Mouse (Mus musculus): ENCODE results near the gene Wipf3.

DNA sequence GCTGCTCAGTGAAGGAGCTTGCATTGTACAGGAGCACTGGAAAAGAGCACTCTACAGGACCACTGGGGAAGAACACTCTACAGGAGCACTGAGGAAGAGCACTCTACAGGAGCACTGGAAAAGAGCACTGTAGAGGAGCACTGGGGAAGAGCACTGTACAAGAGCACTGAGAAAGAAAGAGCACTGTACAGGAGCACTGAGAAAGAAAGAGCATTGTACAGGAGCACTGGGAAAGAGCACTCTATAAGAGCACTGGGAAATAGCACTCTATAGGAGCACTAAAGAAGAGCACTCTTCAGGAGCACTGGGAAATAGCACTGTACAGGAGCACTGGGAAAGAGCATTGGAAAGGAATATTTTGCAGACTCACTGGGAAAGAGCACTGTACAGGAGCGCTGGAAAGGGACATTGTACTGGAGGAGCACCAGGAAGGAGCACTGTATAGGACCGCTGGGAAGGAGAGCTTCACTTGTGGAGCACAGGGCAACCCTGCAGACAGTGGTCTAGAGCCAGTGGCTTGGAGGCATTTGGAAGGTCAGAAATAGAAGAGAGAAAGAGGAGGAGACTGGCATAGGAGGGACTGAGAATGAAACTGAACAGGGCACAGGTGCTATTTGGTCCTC lies 87.2 kb downstream of the Wipf3 start:
- TF ChIP-seq POLR2A (IDR thresholded peaks at IDR 0.05; ENCODE audit: borderline replicate concordance, low read depth, low read length) (no peak), CTCF (IDR thresholded peaks at IDR 0.05; ENCODE audit: low read depth, low read length) (no peak)
